Mouse (Mus musculus) C2C12 (cell line): Measurements from ENCODE around the gene Spata20.

Experiments used
- CTCF ChIP-seq: IDR thresholded peaks from one replicate; pipeline ENCODE4 v1.5.1; 2011; ENCODE audit not compliant: control insufficient read depth, insufficient read depth, insufficient read length
- MAX ChIP-seq: IDR thresholded peaks from one replicate; pipeline ENCODE4 v1.6.1; 2011; ENCODE audit warnings: mild to moderate bottlenecking, control low read depth

DNA sequence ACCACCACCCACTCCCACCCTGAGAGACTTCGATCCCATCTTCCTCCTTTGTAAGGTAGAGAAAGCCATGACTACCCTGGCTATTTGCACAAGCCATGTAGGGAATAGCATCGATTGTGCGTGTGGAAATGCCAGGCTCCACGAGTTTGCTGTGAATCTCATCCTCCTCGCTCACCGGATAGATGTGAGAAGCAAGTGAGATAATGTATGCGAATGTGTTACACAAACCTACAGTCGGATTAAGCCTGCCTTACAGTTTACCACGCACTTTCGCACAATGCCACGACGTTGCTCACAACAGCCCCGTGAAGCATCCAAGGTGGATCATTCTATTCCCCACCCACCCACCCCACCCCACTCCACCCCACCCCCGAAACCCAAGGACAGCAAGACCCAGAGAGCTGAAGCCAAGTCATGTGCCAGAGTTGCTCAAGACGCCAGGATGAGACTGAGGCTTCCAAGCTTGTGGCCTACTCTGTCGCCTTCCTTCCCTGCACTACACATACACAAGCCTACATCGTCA is 19.6 kb downstream of the Spata20 start:
- TF ChIP-seq CTCF = no peak
- TF ChIP-seq MAX = no peak
